Mouse (Mus musculus) testis, adult 2 months (tissue): ENCODE measurements around the gene Neurl4. TPM values are rescaled to one million over a fixed set of nuclear protein-coding genes. Genes with fewer than 3 reads are reported as not detected.
"Not testable (repeated sequence)": the region's sequence is repeated elsewhere in the genome, so short reads cannot be mapped to it uniquely, and the experiment has no call there.

Experiments
- H3K27ac ChIP-seq: fragments of 200-500 bp; 2 replicates; pipeline ENCODE4 v1.5.1; 2012; ENCODE audit warnings: low read depth, low read length; ENCODE audit not compliant: control insufficient read depth, insufficient read depth
- H3K27me3 ChIP-seq: fragments of 200-500 bp; 2 replicates; pipeline ENCODE4 v1.6.1; 2012; ENCODE audit warnings: mild to moderate bottlenecking, low read length, moderate library complexity; ENCODE audit not compliant: control insufficient read depth, insufficient read depth
- H3K36me3 ChIP-seq: fragments of 200-500 bp; 2 replicates; pipeline ENCODE4 v1.6.1; 2012; ENCODE audit warnings: mild to moderate bottlenecking, low read length; ENCODE audit not compliant: control insufficient read depth, insufficient read depth
- H3K4me1 ChIP-seq: fragments of 200-500 bp; 2 replicates; pipeline ENCODE4 v1.6.1; 2012; ENCODE audit warnings: low read length; ENCODE audit not compliant: control insufficient read depth, insufficient read depth
- H3K4me3 ChIP-seq: fragments of 200-500 bp; 2 replicates; pipeline ENCODE4 v1.5.1; 2012; ENCODE audit warnings: low read depth, mild to moderate bottlenecking, low read length, moderate library complexity, mixed read lengths; ENCODE audit not compliant: control insufficient read depth
- CTCF ChIP-seq: fragments of 200-500 bp; IDR thresholded peaks from 2 replicates; pipeline ENCODE4 v1.5.1; 2012; ENCODE audit warnings: low read depth, mild to moderate bottlenecking, inconsistent platforms, low read length, moderate library complexity; ENCODE audit not compliant: control insufficient read depth, insufficient read depth, insufficient replicate concordance
- POLR2A ChIP-seq: fragments of 200-500 bp; IDR thresholded peaks from 2 replicates; pipeline ENCODE4 v1.6.1; 2012; ENCODE audit warnings: low read depth, mild to moderate bottlenecking, inconsistent platforms, low read length, moderate library complexity; ENCODE audit not compliant: control insufficient read depth
- polyA plus RNA-seq: library from polyadenylated mRNA; depleted of rRNA; stranded (reverse); fragments of >200 nt; gene quantifications from 2 replicates; pipeline ENCODE4 v1.2.3, GENCODE M21; 2012

The Neurl4 gene
- polyA plus RNA-seq, 1 experiment = 57.7 TPM

DNA sequence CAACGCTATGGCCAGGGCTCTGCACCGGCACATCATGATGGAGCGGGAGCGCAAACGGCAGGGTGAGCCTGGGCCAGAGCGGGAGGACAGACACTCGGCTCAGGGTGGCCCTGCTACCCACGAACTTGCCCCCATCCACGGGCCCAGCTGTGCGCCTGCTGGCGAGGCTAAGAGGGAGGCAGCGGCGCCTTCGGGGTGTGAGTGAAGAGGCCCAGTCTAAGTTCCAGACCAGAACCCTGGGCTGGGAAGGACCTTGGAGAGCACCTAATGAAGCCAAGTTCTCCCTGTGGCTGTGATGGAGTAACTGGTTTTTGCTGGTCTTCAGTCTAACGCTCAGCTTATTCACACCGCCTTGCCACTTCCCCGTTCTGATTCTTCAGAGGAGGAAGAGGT lies 13.5 kb downstream of the Neurl4 start:
- Histone ChIP-seq H3K36me3 (peaks cover 7% of the 10 kb centered on the region), H3K4me1 (peaks cover 15% of the 10 kb centered on the region), H3K27ac (peak overlapping the region; percentile 33), H3K27me3 (no peaks in the 10 kb centered on the region), H3K4me3 (peak overlapping the region; percentile 86)
- no peak for TF ChIP-seq CTCF
- no peak; the same call in 1 of the 2 replicates for TF ChIP-seq POLR2A

DNA sequence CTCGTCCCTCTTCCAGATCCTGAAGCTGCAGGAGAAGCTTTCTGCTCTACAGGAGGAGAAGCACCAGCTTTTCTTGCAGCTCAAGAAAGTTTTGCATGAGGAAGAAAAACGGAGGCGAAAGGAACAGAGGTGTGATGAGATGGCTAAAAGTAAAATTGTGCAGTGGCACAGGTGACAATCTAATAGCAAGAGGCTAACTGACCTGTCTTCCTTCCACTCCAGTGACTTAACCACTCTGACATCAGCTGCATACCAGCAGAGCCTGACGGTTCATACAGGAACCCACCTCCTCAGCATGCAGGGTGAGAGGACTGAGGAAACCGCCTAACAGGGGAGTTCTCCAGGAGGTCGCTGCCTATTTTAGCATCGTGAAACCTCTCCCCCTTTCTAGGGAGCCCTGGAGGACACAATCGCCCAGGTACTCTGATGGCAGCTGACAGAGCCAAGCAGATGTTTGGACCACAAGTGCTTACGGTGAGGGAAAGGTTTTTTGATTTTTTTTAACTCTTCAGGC lies 14.1 kb downstream of the Neurl4 start:
- Histone ChIP-seq H3K27ac (no peak overlapping the region), H3K36me3 (peaks cover 10% of the 10 kb centered on the region), H3K4me3 (peak overlapping the region; percentile 86), H3K27me3 (no peaks in the 10 kb centered on the region), H3K4me1 (peaks cover 18% of the 10 kb centered on the region)
- TF ChIP-seq POLR2A (no peak), CTCF (no peak)

DNA sequence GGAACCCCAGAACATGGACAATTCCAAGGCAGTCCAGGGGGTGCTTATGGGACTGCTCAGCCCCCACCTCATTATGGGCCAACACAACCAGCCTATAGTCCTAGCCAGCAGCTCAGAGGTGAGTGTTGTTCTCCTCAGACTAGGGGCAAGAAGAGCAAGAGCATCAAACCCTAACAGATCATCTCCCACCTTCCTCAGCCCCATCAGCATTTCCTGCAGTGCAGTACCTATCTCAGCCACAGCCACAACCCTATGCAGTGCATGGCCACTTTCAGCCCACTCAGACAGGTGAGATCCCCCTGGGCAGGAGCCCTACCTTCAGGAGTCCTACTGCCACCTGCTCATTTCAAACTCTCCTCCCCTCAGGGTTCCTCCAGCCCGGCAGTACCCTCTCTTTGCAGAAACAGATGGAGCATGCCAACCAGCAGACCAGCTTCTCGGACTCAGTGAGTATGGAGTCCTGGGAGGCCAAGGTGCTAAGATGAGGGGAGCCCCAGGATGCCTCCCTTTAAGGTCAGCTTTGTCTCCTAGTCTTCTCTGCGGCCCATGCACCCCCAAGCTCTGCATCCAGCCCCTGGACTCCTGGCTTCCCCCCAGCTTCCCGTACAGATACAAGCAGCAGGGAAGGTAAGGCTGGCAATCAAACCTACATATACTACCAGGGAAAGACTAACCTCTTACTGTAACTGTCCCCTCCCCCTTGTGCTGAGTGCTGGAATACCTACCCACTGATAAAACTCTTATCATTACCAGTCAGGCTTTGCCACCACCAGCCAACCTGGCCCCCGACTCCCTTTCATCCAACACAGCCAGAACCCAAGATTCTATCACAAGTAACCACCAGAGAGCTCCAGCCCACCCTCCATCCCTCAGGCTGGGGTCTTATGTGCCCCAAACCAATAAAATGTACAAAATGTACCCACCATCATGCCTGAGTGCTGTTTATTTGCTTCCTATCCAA lies 15.1 kb downstream of the Neurl4 start:
- H3K36me3 ChIP-seq = peaks cover 7% of the 10 kb centered on the region
- no peak for TF ChIP-seq CTCF
- TF ChIP-seq POLR2A = peak; percentile 17; the same call in 1 of the 2 replicates
- H3K4me3 ChIP-seq = no peak overlapping the region
- no peak overlapping the region for H3K27ac ChIP-seq
- peaks cover 20% of the 10 kb centered on the region for H3K4me1 ChIP-seq
- H3K27me3 ChIP-seq = no peaks in the 10 kb centered on the region

DNA sequence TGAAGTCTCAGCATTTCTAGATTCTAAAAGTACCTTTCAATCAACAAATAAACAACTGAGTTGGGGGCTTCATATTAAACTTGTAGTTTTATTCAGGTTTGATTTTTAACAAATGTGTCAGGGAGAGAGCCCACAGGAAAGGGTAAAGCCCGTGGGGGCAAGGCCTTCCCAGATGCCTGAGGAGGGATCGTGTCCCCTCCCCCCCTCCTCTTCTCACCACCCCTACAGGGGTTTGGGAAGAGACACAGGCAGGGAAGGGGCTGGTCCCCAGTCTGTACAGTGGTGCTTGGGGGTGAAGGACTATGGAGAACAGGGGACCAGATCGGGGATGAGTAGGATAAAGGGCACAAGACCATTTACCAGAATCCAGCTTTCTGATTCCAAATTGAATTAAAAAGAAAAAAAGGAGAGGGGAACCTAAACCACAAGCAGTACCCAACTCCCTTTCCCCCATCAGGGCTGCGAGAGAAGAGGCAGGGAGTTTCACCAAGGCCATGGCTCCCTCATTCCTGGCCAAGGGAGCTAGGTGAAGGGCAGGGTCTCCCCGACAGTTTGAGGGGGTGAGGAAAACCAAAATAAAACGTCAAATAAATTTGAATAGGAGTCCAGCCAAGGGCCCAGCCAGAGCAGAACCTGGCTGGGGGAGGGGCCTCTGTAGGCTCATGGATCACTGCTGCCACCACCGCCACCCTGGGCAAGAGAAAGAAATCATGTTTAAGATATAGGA lies 15.9 kb downstream of the Neurl4 start:
- peaks cover 20% of the 10 kb centered on the region for H3K4me1 ChIP-seq
- H3K36me3 ChIP-seq = not testable (repeated sequence)

DNA sequence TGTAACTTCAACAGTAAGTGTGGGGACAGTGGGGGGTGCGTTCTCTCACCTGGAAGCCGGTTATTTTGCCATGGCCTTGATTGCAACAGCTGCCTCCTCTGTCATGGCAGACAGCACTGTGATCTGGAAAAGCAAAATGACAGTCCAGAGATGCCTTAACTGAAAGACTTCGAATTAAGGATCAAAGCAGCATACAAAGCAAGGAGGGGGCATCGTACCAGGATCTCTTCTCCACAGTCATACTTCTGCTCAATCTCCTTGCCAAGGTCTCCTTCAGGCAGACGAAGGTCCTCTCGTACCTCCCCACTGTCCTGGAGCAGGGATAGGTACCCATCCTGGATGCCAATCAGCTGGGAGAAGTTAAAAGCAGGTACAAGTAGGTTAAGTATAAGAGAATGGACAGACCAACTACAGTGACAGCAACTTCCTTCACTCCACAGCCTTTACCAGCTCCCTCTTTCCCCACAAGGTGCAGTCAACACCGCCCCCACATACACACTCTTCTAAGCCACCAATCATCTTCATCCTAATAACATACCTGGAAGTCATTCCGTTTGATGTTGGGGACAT lies 16.6 kb downstream of the Neurl4 start:
- Histone ChIP-seq H3K27ac (no peak overlapping the region), H3K36me3 (peaks cover 7% of the 10 kb centered on the region), H3K27me3 (no peaks in the 10 kb centered on the region), H3K4me1 (peaks cover 20% of the 10 kb centered on the region), H3K4me3 (no peak overlapping the region)
- no peak for TF ChIP-seq POLR2A
- TF ChIP-seq CTCF = no peak

More for the DNA sequence above, 15.9 kb downstream of the Neurl4 start:
- H3K27ac ChIP-seq, H3K27me3 ChIP-seq, H3K4me3 ChIP-seq: not testable (repeated sequence)

DNA sequence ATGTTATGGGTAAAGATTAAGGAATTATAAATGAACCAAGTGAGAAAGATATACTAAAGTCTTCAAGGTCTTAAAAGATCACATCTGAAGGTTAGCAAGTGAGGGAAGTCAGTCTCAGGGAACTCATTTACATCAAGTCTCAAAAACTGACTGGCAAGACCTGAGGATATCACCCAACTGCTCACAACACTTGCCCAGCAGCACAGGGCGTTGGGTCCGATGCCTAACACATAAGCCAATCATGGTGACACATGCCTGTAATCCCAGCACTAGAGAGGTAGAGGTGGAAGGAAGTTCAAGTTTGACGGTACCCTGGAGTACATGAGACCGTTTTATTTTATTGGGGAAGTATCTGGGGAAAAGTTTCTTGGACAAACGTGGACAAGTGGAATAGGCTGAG lies 17.2 kb downstream of the Neurl4 start:
- TF ChIP-seq POLR2A = no peak
- TF ChIP-seq CTCF = no peak
- Histone ChIP-seq H3K36me3 (peaks cover 7% of the 10 kb centered on the region), H3K27me3 (no peaks in the 10 kb centered on the region), H3K4me1 (peaks cover 18% of the 10 kb centered on the region), H3K4me3 (no peak overlapping the region), H3K27ac (no peak overlapping the region)

DNA sequence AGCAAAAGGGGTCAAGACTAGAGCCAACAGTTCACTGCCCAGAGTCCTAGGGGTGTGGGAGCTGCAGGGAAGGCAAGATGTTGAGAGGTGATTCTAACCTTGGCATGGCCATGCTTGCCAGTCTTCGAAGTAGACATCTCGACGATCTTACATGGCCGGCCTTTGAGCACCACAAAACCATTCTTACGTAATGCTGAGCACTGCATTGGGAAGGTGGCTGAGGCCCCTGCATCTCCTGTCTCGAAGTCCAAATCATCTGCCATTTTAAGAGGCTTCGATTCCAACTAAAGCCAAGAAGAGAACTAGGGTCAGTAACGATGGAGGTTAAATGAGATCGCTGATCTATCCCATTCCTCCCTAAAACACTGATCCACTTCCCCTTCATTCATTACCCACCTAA lies 18.2 kb downstream of the Neurl4 start:
- Histone ChIP-seq H3K27me3 (no peaks in the 10 kb centered on the region), H3K27ac (peak overlapping the region; percentile 98), H3K4me1 (peaks cover 16% of the 10 kb centered on the region), H3K4me3 (peak overlapping the region; percentile 98), H3K36me3 (peaks cover 7% of the 10 kb centered on the region)
- TF ChIP-seq CTCF (no peak), POLR2A (no peak)
